Mouse (Mus musculus) heart, adult 8-10 months (tissue): ENCODE results near the gene Etnppl. TPM values are rescaled to one million over a fixed set of nuclear protein-coding genes. Genes with fewer than 3 reads are reported as not detected.

Experiments used
- DNase-seq: peaks from one replicate; pipeline ENCODE4 v3.0.0; 2022; ENCODE audit warnings: low spot score
- total RNA-seq, 4 experiments: library from RNA; stranded (reverse); gene quantifications; 2 replicates each; pipeline ENCODE4 v1.2.4; 2022

Etnppl gene
- not detected for total RNA-seq

- no peak for DNase-seq
These were observed at the start of gene Etnppl for GRCm38 (mm10) chr3:130617439-130617898. Gene Etnppl, plus strand, starts transcription at chr3:130617448.

- DNase-seq: no peak
These were observed 48.7 kb upstream of the Etnppl start for GRCm38 (mm10) chr3:130568331-130569095.

GRCm38 (mm10) chr3:130573243-130573642 is 44.0 kb upstream of the Etnppl start:
- no peak for DNase-seq

- peak; percentile 27 for DNase-seq
These were observed 42.6 kb upstream of the Etnppl start for GRCm38 (mm10) chr3:130574652-130575051.

- no peak for DNase-seq
These were observed 40.6 kb upstream of the Etnppl start for GRCm38 (mm10) chr3:130576683-130577082.

- no peak for DNase-seq
These were observed 37.7 kb upstream of the Etnppl start for GRCm38 (mm10) chr3:130579501-130579900.

GRCm38 (mm10) chr3:130581577-130581976 is 35.7 kb upstream of the Etnppl start:
- no peak for DNase-seq

GRCm38 (mm10) chr3:130582903-130583664 is 34.2 kb upstream of the Etnppl start:
- no peak for DNase-seq

GRCm38 (mm10) chr3:130584007-130584406 is 33.2 kb upstream of the Etnppl start:
- DNase-seq: no peak

- no peak for DNase-seq
These were observed 22.2 kb upstream of the Etnppl start for GRCm38 (mm10) chr3:130595050-130595449.

- DNase-seq: no peak
These were observed 15.8 kb upstream of the Etnppl start for GRCm38 (mm10) chr3:130601491-130601890.

- no peak for DNase-seq
These were observed 9.3 kb upstream of the Etnppl start for GRCm38 (mm10) chr3:130607924-130608323.

GRCm38 (mm10) chr3:130614444-130614843 is 2.8 kb upstream of the Etnppl start:
- DNase-seq: no peak

- DNase-seq: no peak
These were observed 1.6 kb upstream of the Etnppl start for GRCm38 (mm10) chr3:130615625-130616024.

GRCm38 (mm10) chr3:130620517-130621146 is 3.4 kb downstream of the Etnppl start:
- no peak for DNase-seq

- DNase-seq: no peak
These were observed 11.1 kb downstream of the Etnppl start for GRCm38 (mm10) chr3:130628358-130628757.

GRCm38 (mm10) chr3:130633859-130634258 is 16.6 kb downstream of the Etnppl start:
- peak; percentile 8 for DNase-seq

- DNase-seq: no peak
These were observed 29.0 kb downstream of the Etnppl start for GRCm38 (mm10) chr3:130646110-130646810.

GRCm38 (mm10) chr3:130649569-130649968 is 32.3 kb downstream of the Etnppl start:
- no peak for DNase-seq

GRCm38 (mm10) chr3:130660619-130661018 is 43.4 kb downstream of the Etnppl start:
- no peak for DNase-seq

GRCm38 (mm10) chr3:130662496-130662895 is 45.2 kb downstream of the Etnppl start:
- no peak for DNase-seq

- DNase-seq: no peak
These were observed 54.0 kb downstream of the Etnppl start for GRCm38 (mm10) chr3:130671291-130671690.
